Mouse (Mus musculus): ENCODE measurements around the gene Ube2g2.

GRCm38 (mm10) chr10:77583795-77584422 lies 38.2 kb upstream of the Ube2g2 start:
- TF ChIP-seq POLR2A (IDR thresholded peaks at IDR 0.05; ENCODE audit: insufficient read depth, low read depth, low read length) (no peak), CTCF (IDR thresholded peaks at IDR 0.05; ENCODE audit: insufficient read depth, low read depth, low read length) (no peak)
